Mouse (Mus musculus): ENCODE measurements around the gene Hs1bp3.

Hs1bp3 gene

DNA sequence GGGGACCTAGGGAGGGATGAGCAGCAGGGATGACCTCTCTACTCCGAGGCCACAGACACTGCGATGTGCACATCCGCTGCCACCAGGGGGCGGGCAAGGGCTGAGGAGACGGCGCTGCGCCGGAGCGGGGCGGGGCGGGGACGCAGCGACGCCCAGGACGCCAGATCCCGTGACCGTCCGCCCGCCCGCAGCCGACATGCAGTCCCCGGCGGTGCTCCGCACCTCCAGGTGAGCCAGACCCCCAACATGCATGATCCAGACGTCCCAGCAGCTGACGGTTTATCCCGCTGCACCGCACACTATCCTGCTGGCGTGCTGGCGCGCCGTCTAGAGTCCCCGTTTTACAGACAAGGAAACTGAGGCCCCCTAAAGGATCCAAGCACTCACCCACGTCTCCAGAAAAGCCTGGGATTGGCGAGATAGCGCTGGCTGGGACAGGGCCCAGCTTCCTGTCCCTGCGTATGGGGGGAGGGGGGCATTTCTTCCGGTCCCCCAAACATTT is at the start of gene Hs1bp3:
Gene Hs1bp3 (plus strand): TSS at position 163 of the 502 bp plus-strand sequence.
- in situ Hi-C loops (cut with MboI; ENCODE audit: low pct_unique_long_range_greater_than_20kb in 1 of 2, low sequenced_read_pairs in 2 of 2, unreplicated experiment in 1 of 2) = no loop called here

DNA sequence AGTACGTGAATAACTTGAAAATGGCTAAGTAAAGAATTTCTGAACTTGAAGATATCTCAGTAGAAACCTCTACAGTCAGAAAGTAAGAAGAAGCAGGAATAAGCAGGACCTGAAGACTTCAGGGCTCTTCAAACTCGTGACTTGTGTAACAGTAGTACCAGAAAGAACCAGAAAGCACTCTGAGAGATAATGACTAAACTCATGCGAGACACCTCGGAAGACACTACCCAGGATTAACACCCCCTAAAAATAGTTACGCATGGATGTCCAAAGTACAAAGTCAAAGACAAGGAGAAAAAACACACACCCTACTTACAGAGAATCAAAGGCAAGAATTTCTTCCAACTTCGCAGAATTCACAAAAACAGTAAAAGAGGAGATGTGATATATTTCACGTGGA is 46.9 kb upstream of the Hs1bp3 start:
- in situ Hi-C loops (cut with MboI; ENCODE audit: low pct_unique_long_range_greater_than_20kb in 1 of 2, low sequenced_read_pairs in 2 of 2, unreplicated experiment in 1 of 2) = no loop called here

DNA sequence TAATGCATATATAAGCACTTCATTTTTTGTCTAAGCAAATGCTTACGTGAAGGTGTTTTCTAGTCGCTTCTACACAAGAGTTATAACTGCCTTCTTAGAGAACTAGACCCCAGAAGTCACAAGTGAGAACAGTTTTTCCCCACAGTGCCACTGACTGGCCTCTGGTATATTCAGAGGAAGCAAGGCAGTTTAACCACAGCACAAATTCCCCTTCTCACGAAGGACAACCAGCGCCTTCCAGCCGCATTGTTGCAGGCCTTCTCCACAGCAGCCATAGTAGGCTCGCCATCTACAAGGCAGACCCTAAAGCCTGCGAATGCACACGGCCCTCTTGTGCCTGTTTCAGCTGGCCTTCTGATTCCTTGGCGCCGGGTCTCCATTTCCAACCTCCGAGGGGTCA is 43.6 kb upstream of the Hs1bp3 start:
- in situ Hi-C loops (cut with MboI; ENCODE audit: low pct_unique_long_range_greater_than_20kb in 1 of 2, low sequenced_read_pairs in 2 of 2, unreplicated experiment in 1 of 2) = no loop called here

DNA sequence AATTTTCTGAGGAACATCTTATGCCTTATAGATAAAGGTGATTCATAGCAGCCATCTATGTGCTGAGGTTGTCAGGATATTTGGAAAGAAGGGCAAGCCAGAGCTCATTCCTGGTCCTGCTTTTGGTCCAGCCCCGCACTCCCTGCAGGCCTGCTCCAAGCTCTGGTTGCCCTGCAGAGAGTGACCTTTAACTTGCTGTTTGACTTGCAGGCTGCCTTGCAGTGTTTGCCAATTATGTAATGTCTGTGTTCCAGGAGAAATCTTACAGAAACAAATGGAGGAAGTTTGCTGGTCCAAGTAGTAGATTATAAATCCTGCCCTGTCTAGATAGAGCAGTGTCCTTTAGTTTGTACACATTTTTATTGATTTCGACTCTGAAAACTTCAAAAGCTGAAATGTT is 41.8 kb upstream of the Hs1bp3 start:
- in situ Hi-C loops (cut with MboI; ENCODE audit: low pct_unique_long_range_greater_than_20kb in 1 of 2, low sequenced_read_pairs in 2 of 2, unreplicated experiment in 1 of 2) = no loop called here

DNA sequence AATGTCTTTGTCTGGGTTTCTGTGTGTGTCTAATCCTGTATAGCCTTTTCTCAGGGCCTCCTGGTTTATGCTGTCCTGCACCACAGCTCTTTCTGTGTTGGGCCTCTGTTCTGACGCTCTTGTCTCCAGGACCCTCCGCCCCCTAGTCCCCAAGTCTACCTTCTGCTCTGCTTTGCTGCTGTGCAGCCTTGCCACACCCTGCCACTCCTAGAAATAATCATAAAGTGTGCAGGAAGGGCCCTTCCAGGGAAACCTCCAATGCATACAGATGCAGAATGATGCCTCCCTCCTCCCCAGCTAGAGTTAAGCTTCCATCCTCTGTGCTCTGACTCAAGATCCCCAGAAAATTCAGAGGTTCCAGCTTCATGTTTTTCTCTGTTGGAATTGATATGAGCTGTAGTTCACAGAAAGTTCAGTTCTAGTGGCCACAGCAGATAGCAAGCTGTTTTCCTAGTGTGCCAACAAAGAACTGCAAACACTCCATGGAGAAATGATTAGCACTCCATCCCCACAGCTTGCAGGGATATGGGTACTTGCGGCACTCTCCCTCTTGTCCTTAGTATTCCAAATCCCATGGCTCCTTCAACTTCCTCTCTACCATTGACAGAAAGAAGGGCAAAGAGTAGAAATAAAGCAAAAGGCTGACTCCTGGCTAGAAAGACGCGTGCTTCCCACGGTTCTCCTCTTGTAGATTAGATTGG is 39.6 kb upstream of the Hs1bp3 start:
- in situ Hi-C loops (cut with MboI; ENCODE audit: low pct_unique_long_range_greater_than_20kb in 1 of 2, low sequenced_read_pairs in 2 of 2, unreplicated experiment in 1 of 2) = no loop called here

DNA sequence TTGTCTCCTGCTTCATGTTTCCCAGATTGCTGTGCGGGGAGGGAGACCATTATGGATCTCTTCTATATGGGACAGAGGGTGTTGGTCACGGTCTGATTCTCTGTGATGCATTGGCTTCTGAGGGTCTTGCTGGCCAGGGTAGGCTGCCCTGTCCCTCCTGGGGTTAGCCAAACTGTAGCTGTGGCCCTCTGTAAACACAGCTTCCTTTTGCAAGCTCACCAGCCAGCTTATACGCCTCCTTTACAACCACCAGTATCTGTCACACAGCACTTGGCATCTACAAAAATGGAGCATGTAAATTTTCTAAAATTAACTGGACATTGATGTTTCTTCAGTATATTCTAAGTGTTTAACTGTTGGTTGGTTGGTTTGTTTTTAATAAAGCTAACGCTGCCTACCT is 37.8 kb upstream of the Hs1bp3 start:
- in situ Hi-C loops (cut with MboI; ENCODE audit: low pct_unique_long_range_greater_than_20kb in 1 of 2, low sequenced_read_pairs in 2 of 2, unreplicated experiment in 1 of 2) = no loop called here

DNA sequence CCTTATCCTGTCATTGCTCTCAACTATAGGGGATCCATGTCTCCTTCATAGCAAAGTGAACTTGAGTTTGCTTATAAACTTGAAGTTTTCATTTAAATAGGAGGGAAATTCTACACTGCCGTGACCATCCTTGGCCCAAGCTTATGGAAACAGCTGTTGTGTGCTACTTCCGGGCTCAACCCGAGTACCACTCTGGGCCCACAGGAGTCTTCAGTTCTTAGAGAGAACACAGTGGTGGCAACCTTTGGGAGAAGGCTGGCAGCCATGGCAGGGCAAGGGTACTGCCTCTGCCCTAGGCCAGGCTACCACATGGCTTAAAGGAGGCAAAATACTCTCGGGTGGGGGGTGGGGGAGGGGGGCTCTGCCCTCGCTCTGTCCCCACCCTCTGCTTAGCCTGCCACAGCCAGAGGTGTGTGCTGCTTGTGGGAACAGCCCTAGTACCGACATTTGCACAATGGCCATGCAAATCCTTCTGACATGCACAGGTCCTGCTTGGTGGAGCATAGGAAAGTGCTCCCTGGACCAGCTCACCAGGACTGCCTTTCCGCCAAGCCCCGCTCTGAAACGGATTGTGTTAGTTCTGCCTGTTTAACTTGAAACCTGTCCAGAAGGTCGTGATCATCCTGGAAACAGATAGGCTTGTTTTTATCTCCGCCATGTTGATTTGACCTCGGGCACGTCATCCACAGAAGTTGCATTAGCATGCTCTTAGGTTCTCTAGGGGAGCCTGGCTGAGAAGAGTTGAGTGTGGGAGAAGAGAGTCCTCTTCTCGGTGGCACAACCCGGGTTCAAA is 31.8 kb upstream of the Hs1bp3 start:
- in situ Hi-C loops (cut with MboI; ENCODE audit: low pct_unique_long_range_greater_than_20kb in 1 of 2, low sequenced_read_pairs in 2 of 2, unreplicated experiment in 1 of 2) = no loop called here

DNA sequence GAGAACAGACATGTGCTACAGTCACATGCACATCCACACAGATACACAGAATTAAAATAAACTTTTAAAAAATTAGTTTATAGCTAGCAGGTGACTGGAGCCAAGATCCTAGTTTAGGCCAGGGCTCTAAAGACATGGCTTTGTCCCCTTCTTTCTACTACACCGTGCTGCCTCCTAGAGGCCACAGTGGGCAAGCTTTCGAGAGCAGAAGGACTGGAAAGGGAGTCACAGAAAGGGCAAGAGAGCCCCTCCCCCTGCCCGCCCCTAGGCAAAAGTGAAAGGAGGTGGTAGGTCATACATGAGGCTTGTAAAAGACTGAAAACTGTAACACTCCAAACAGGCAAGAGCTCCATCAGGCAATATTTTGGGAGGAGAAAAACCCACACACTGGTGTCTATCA is 25.3 kb upstream of the Hs1bp3 start:
- in situ Hi-C loops (cut with MboI; ENCODE audit: low pct_unique_long_range_greater_than_20kb in 1 of 2, low sequenced_read_pairs in 2 of 2, unreplicated experiment in 1 of 2) = no loop called here

DNA sequence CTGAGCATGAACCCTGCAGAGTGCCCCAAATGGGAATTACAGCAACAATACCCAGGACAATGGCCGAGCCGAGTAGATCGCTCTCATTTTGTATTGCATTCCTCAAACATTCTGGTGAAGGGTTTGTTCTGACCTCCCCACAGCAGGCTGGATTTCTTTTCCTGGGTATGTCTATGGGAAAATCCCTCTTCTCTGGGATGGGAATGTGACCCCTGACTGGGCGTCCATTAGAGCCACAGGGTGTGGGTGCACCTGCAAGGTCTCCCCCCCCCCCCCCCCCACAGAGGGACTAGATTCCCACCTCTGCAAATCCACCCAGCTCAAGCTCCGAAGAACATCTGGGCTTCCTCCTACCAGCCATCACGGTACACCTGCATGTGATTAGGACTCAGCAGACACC is 24.1 kb upstream of the Hs1bp3 start:
- in situ Hi-C loops (cut with MboI; ENCODE audit: low pct_unique_long_range_greater_than_20kb in 1 of 2, low sequenced_read_pairs in 2 of 2, unreplicated experiment in 1 of 2) = no loop called here

DNA sequence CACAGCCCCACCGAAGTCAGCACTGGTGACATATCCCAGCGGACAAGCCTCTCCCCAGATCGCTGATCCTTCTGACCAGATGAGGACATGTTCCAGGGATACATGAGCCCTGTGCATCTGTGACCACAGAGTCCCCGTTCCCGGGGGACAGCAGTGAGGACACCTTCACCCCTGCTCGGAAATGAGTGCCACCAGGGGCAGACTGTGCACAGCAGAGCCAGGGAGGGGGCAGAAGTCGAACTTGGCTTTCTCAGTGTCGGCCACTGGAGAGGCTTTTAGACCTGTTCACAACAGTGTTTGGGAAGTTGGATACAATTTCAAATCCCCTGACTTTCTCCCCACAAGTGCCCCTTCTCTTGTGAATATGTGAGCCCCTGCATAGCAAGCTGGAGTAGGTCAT is 23.7 kb upstream of the Hs1bp3 start:
- in situ Hi-C loops (cut with MboI; ENCODE audit: low pct_unique_long_range_greater_than_20kb in 1 of 2, low sequenced_read_pairs in 2 of 2, unreplicated experiment in 1 of 2) = no loop called here

DNA sequence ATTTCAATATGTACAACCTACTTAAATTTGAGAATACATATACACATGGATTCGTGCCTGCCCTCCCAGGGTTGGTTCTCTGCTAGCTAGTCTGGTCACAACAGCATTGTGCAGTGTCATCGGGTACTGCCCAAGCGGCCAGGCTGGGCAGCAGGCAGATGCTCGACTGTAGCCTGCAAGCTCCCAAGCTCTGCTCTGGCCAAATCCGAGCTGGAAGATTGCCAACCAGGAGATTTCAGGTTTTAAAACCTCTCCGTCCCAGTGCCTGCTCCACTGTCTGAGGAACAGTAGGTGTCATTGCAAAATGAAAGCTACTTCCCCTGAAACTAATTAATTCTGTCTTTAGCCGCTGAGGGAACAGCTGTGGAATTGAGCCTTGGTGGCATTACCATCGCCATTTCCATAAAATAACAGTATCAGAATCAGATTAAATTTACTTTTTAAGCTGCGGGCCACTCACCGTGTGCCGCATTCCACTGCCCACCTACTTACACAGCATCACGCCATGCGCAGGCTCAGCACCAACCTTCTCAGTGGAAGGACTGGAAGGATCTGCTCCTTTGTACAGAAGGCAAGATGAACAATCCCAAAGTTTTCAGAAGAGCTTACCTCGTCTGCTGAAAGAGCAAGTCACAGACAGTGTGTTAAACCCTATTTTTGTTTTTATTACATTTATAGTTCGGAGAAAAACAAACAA is 21.9 kb upstream of the Hs1bp3 start:
- in situ Hi-C loops (cut with MboI; ENCODE audit: low pct_unique_long_range_greater_than_20kb in 1 of 2, low sequenced_read_pairs in 2 of 2, unreplicated experiment in 1 of 2) = no loop called here

DNA sequence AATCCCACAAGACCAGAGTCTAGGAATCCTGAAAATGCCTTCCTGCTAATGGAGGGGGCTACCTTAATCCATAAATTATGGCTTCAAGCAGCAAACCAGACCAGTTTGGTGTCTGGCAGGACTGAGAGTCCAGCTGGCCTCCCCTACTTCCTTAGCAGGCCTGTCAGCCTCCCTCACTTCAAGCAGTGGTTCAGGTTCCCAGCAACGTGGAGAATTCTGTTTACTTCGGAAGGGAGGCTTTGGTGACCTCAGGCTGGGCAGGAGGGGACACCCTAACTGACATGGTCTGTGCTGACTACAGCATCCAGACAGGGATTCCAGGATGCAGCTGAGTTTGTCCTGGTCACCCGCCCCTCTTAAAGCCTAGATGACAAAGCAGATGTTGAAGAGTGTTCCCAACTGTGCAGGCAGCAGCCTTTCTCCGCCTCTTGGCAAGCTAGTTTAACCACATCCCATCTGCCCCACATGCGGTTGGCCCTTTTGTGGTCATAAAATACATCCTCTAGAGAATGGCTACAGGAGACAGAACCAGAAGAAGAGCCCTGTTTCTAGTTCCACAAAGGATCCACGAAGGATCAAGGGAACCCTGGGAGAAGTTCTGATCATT is 17.8 kb upstream of the Hs1bp3 start:
- in situ Hi-C loops (cut with MboI; ENCODE audit: low pct_unique_long_range_greater_than_20kb in 1 of 2, low sequenced_read_pairs in 2 of 2, unreplicated experiment in 1 of 2) = no loop called here

DNA sequence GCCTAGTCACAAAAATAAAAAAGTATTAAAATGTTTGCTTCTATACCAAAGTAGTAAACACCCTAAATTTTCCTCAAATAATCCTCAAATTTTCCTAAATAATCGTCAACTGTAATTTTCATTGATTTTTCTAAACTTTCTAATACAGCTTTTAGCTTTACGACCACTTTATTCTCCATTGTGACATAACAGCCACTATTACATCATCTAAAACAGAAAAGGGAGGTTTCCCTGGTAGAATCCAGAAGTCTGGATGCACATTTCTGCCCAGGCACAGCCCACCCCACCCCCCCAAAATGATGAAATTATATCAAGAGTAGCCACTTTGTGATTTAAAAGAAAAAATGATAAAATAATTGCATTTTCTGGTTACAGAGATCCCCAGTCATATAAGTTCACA is 17.1 kb upstream of the Hs1bp3 start:
- in situ Hi-C loops (cut with MboI; ENCODE audit: low pct_unique_long_range_greater_than_20kb in 1 of 2, low sequenced_read_pairs in 2 of 2, unreplicated experiment in 1 of 2) = no loop called here

DNA sequence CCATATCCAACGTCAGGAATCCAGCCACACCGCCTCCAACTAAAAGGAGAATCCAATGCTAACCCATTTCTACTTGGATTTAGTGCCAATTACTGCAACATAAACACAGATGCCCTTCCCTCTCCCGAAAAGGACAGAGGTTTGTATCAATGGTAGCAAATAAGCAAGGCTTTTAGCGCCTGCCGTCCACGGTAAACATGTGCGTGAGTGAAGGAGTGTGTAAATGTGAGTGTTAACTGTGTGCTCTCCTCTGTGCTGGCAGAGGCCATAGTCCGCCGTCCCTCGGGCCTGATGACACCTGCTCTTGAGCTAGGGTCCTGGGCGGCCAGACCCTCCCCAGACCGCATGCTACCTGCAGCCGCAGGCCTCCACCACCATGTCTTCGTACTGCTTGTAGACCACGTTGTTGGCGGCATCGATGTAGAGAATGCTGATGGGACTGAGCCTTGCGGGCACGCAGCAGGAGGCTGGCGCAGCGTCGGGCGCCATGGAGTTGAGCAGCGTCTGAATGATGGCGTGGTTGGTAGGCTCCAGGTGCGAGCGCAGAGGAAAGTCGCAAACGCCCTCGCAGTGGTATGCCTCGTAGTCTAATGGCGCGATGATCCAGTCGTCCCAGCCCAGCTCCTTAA is 15.5 kb upstream of the Hs1bp3 start:
- in situ Hi-C loops (cut with MboI; ENCODE audit: low pct_unique_long_range_greater_than_20kb in 1 of 2, low sequenced_read_pairs in 2 of 2, unreplicated experiment in 1 of 2) = no loop called here

DNA sequence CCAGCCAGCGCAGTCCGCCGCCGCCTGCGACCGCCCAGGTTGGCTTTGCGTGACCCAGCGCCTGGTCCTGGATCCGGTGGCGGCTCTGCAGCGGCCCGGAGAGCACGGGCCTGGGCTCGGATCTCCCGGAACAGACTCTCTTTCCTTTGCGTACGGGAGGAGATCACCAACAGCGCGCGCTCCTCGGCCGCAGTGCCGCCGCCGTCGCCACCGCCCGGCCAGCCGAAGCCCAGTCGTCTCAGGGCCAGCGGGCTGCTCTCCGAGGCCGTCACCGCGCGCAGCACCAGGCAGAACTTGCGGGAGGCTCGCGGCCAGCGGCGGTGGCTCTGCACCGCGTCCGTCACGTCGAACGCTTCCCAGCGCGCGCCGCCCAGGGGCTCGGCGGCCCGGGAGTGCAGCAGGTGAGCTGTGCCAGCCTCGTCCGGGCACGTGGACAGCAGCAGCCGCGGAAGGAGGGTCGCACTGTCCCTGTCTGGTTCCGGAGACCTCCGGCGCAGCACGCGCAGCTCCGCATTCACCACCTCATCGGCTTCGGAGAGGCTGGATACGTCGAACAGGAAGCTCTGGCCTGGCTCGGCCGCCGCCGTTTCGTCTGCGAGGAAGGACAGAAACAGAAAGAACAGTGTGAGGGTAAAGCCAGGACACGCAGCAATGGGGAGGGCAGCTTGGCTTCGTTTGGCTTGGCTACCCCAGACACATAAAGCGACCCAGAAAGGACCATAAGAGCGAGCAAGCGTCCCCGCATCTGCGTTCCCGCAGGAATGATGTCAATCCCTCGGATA is 14.7 kb upstream of the Hs1bp3 start:
- in situ Hi-C loops (cut with MboI; ENCODE audit: low pct_unique_long_range_greater_than_20kb in 1 of 2, low sequenced_read_pairs in 2 of 2, unreplicated experiment in 1 of 2) = no loop called here

DNA sequence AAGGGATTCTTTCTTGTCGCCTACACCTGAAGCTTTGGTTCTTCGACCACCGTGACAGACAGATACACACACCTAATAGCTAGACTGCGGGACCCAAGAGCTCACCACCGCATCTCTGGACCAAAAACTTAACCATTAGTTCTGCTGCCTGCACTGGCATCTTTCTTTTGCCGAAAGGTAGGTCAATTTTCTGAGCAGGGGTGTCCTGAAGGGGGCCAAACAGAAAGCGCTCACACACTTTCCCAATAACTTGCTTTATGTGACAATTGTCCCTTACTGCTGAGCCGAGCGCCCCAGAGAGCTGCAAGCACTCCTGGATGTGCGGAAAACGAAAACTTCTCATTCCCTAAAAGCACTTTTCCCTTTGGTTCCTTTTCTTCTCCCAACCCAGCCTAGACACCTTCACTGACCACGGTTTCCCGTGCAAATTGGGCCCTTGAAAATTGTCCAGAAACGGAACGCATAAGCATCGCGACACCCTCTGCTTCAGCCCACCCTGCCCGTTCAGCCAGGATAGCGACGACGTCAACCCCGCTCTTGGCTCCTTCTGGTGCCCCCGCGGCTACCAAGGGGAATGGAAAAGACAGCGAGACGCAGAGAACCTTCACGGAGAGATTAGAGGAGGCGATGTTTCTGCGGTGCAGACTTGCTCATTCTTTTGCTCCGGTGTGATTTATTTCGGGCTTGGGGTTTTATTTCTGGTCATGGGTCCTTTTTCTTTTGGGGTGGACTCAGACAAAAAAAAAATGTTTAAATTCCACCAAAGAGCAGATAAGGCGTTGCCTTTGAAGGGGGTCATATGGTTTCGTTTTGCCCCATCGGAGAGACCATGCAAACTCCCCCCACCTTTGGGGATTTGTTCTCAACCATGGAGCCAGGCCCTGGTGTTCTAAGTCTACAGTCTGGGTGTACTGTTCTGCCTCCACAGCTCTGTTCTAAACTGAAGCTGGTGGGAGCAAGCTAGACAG is 13.8 kb upstream of the Hs1bp3 start:
- in situ Hi-C loops (cut with MboI; ENCODE audit: low pct_unique_long_range_greater_than_20kb in 1 of 2, low sequenced_read_pairs in 2 of 2, unreplicated experiment in 1 of 2) = no loop called here

DNA sequence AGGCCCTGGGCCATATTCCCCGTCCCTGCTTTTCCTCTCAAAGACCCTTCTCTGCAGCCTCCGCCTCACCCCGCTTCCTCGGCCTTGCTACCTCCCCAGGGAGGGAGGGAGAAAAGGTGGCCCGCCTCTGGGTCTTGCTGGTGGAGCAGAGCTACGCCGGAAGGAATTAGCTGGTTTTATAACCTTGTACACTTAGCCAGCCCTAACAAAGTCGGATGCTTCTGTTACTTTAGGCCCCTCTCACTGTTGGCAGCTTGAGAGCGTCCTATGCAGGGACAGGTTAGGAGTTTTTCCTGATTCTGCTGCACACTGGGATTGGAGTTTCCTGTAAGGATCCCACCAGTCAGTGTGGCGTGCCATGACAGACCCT is 13.1 kb upstream of the Hs1bp3 start:
- in situ Hi-C loops (cut with MboI; ENCODE audit: low pct_unique_long_range_greater_than_20kb in 1 of 2, low sequenced_read_pairs in 2 of 2, unreplicated experiment in 1 of 2) = no loop called here

All from mouse embryonic stem cell (cell line).